8 mouse cellular contexts compared by ENCODE assay signal in the genomic region with DNA sequence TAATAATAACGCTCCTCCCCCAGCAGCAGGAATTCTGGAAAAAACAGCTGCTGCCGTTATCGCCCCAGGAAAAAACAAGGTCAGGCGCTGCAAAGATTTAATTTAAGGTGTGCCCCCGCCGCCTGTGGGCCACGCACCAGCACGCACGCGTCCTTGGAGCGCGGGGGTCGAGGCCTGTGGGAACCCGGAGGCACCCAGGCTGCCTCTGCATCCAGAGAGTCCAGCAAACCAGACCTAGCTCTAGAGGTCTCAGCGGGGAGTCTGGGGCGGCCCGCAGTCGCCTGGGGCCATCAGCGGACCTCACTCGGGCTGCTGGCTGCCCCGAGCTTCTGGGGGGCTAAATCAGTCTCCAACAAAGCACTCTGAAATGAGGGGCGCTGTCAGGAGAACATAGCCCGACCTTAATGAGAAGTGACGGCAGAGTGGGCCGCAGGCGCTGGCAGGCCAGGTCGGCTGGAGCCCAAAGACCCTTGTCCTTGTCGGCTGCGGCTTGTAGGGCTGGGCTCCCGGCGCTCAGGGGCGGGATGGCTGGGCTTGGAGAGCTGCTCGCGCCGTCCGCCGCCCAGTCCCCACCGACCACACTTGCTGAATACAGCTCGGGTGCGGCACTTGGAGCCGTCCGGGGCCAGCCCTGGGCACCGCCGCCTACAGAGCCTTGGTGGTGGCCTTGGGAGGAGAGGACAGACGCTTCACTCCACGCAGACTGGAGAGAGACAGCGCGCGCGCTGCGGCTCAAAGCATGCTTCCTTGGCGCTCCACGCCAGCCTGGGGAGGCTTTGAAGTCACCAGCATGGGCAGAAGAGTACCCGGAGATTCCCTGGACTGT. TPM values are rescaled to one million over a fixed set of nuclear protein-coding genes. Genes with fewer than 3 reads are reported as not detected.
DNase-seq lines count a peak whose midpoint lies in the region; ATAC-seq lines count a peak whose summit lies in the region.

No protein-coding gene starts in this region.

- H3K4me2 ChIP-seq in embryonic facial prominence, embryonic 11.5 days (ENCODE audit: low read depth, low read length), result peak overlapping the region; percentile 99
- H3K4me2 ChIP-seq in heart, embryonic 16.5 days (ENCODE audit: low read depth, low read length), result peak overlapping the region; percentile 95
- peak overlapping the region; percentile 99 for H3K4me2 ChIP-seq in midbrain, embryonic 16.5 days (ENCODE audit: low read length)

- H3K36me3 ChIP-seq in embryonic facial prominence, embryonic 11.5 days (replicated peaks; ENCODE audit: control insufficient read depth, insufficient read depth, low read depth, low read length), result no peaks in the 10 kb centered on the region; the same call in 1 of the 2 replicates
- no peaks in the 10 kb centered on the region for H3K36me3 ChIP-seq in heart, embryonic 16.5 days (ENCODE audit: control insufficient read depth, insufficient read depth)
- H3K36me3 ChIP-seq in limb, embryonic 10.5 days, result peaks cover 18% of the 10 kb centered on the region
- H3K36me3 ChIP-seq in midbrain, embryonic 16.5 days (ENCODE audit: control insufficient read depth, insufficient read depth, low read length), result no peaks in the 10 kb centered on the region

- peak overlapping the region; percentile 74 for H3K4me3 ChIP-seq in embryonic facial prominence, embryonic 11.5 days (ENCODE audit: low read depth, low read length)
- peak overlapping the region; percentile 61 for H3K4me3 ChIP-seq in heart, embryonic 16.5 days (ENCODE audit: low read length)
- peak overlapping the region; percentile 79 for H3K4me3 ChIP-seq in limb, embryonic 10.5 days
- H3K4me3 ChIP-seq in midbrain, embryonic 16.5 days (ENCODE audit: low read depth, low read length), result peak overlapping the region; percentile 88

- H3K27me3 ChIP-seq in embryonic facial prominence, embryonic 11.5 days (ENCODE audit: control insufficient read depth, insufficient read depth, low read length), result no peaks in the 10 kb centered on the region
- H3K27me3 ChIP-seq in heart, embryonic 16.5 days (ENCODE audit: control insufficient read depth, insufficient read depth, low read length), result no peaks in the 10 kb centered on the region
- H3K27me3 ChIP-seq in limb, embryonic 10.5 days (ENCODE audit: low read depth, poor library complexity, severe bottlenecking), result no peaks in the 10 kb centered on the region
- H3K27me3 ChIP-seq in midbrain, embryonic 16.5 days (ENCODE audit: control insufficient read depth, insufficient read depth, low read depth, low read length), result no peaks in the 10 kb centered on the region

- no peak; the same call in 1 of the 2 replicates for ATAC-seq in embryonic facial prominence, embryonic 11.5 days (replicated peaks; ENCODE audit: insufficient number of reproducible peaks, low FRiP score, low TSS enrichment, low read depth)
- no peak for ATAC-seq in heart, embryonic 16.5 days (replicated peaks; ENCODE audit: extremely low read depth, insufficient read depth, low FRiP score)
- ATAC-seq in midbrain, embryonic 16.5 days, result no peak
- no peak for ATAC-seq in monocyte, adult 5-6 weeks (replicated peaks; ENCODE audit: insufficient number of reproducible peaks, low FRiP score, low TSS enrichment, poor library complexity, severe bottlenecking)

- DNase-seq in right cerebral cortex, postnatal 25 days, result peak; percentile 49
- no peak for DNase-seq in right cerebral cortex, adult 18-20 months
- peak; percentile 72 for DNase-seq in embryonic facial prominence, embryonic 11.5 days (ENCODE audit: low spot score)
- DNase-seq in limb, embryonic 10.5 days (ENCODE audit: low spot score), result peak; percentile 82
- DNase-seq in layer of hippocampus, adult 8-10 months (ENCODE audit: low spot score in 2 of 2), result no peak

- H3K4me1 ChIP-seq in embryonic facial prominence, embryonic 11.5 days (ENCODE audit: control insufficient read depth, insufficient read depth, low read length), result peaks cover 17% of the 10 kb centered on the region
- H3K4me1 ChIP-seq in heart, embryonic 16.5 days (ENCODE audit: control insufficient read depth, insufficient read depth, low read length), result peaks cover 40% of the 10 kb centered on the region
- peaks cover 61% of the 10 kb centered on the region for H3K4me1 ChIP-seq in limb, embryonic 10.5 days
- H3K4me1 ChIP-seq in midbrain, embryonic 16.5 days (ENCODE audit: control insufficient read depth, insufficient read depth, low read length), result peaks cover 34% of the 10 kb centered on the region

- H3K9ac ChIP-seq in embryonic facial prominence, embryonic 11.5 days (replicated peaks; ENCODE audit: low read length), result peak overlapping the region; percentile 100
- H3K9ac ChIP-seq in heart, embryonic 16.5 days (ENCODE audit: low read length), result peak overlapping the region; percentile 79
- peak overlapping the region; percentile 98 for H3K9ac ChIP-seq in midbrain, embryonic 16.5 days (ENCODE audit: low read depth, low read length)

- H3K9me3 ChIP-seq in embryonic facial prominence, embryonic 11.5 days (replicated peaks; ENCODE audit: control insufficient read depth, low read length), result no peaks in the 10 kb centered on the region
- no peaks in the 10 kb centered on the region for H3K9me3 ChIP-seq in heart, embryonic 16.5 days (replicated peaks; ENCODE audit: control insufficient read depth, low read length)
- no peaks in the 10 kb centered on the region for H3K9me3 ChIP-seq in limb, embryonic 10.5 days (replicated peaks)
- H3K9me3 ChIP-seq in midbrain, embryonic 16.5 days (replicated peaks; ENCODE audit: control insufficient read depth, low read length, poor library complexity, severe bottlenecking), result no peaks in the 10 kb centered on the region

- peak overlapping the region; percentile 97 for H3K27ac ChIP-seq in embryonic facial prominence, embryonic 11.5 days (replicated peaks; ENCODE audit: low read depth, low read length)
- H3K27ac ChIP-seq in heart, embryonic 16.5 days (ENCODE audit: low read length), result peak overlapping the region; percentile 90
- peak overlapping the region; percentile 98 for H3K27ac ChIP-seq in limb, embryonic 10.5 days
- H3K27ac ChIP-seq in midbrain, embryonic 16.5 days (ENCODE audit: low read length), result peak overlapping the region; percentile 93

- WGBS in embryonic facial prominence, embryonic 11.5 days, result under 1% methylated on average over 54 of the region's 54 CpGs
- WGBS in heart, embryonic 16.5 days, result 6% methylated on average over 54 of the region's 54 CpGs
- WGBS in limb, embryonic 10.5 days, result under 1% methylated on average over 54 of the region's 54 CpGs
- under 1% methylated on average over 51 of the region's 54 CpGs for WGBS in midbrain, embryonic 16.5 days

RNA-seq across cellular contexts. Expression of a gene that starts 34.4 kb away (rescaled TPM):
- polyA plus RNA-seq in embryonic facial prominence, embryonic 11.5 days (2014; fragmentation: Nextera tagmentation; extraction: Ambion mirVana), result 47.8 and 50.0 TPM in 2 replicates
- 87.3 and 93.5 TPM in 2 replicates for polyA plus RNA-seq in heart, embryonic 16.5 days (2015; fragmentation: Nextera tagmentation; extraction: Ambion mirVana)
- polyA plus RNA-seq in limb, embryonic 10.5 days (2016; fragmentation: Nextera tagmentation; extraction: Ambion mirVana), result 99.6 and 99.8 TPM in 2 replicates
- polyA plus RNA-seq in midbrain, embryonic 16.5 days (2015; fragmentation: Nextera tagmentation; extraction: Ambion mirVana), result 118 TPM in 2 replicates
- 40.6 to 56.4 TPM (median 42.9 TPM) in 3 replicates for total RNA-seq in monocyte, adult 5-6 weeks (2017)
- total RNA-seq in layer of hippocampus, adult 8-10 months (2022), result 10 to 100 TPM; 83.1 to 95.2 (median 88.8) TPM

RNA-seq across cellular contexts. Expression of a gene that starts 47.2 kb away (rescaled TPM):
- 13.5 and 15.2 TPM in 2 replicates for polyA plus RNA-seq in embryonic facial prominence, embryonic 11.5 days (2014; fragmentation: Nextera tagmentation; extraction: Ambion mirVana)
- polyA plus RNA-seq in heart, embryonic 16.5 days (2015; fragmentation: Nextera tagmentation; extraction: Ambion mirVana), result 4.6 and 4.7 TPM in 2 replicates
- polyA plus RNA-seq in limb, embryonic 10.5 days (2016; fragmentation: Nextera tagmentation; extraction: Ambion mirVana), result 19.9 and 20.3 TPM in 2 replicates
- polyA plus RNA-seq in midbrain, embryonic 16.5 days (2015; fragmentation: Nextera tagmentation; extraction: Ambion mirVana), result 9.7 and 13.7 TPM in 2 replicates
- total RNA-seq in monocyte, adult 5-6 weeks (2017), result 0.68 to 0.85 TPM (median 0.76 TPM) in 3 replicates
- 10 to 100 TPM; 20.0 to 23.4 (median 21.4) TPM for total RNA-seq in layer of hippocampus, adult 8-10 months (2022)

Comparison
In these comparisons a context has a peak if more than half of its experiments do, and no peak if none do; other contexts are left out.
1. DNase-seq: peak in right cerebral cortex, postnatal 25 days (single experiment), embryonic facial prominence, embryonic 11.5 days (single experiment) and limb, embryonic 10.5 days (single experiment); none in right cerebral cortex, adult 18-20 months (single experiment) and layer of hippocampus, adult 8-10 months (0 of 2).
2. Peak in every context shown above with its lines, with median percentiles within 50 percentile points of each other: H3K27ac ChIP-seq, H3K4me2 ChIP-seq, H3K4me3 ChIP-seq and H3K9ac ChIP-seq.